Mouse (Mus musculus) gastrocnemius, adult 18-20 months (tissue): ENCODE measurements around the gene Btnl4. TPM values are rescaled to one million over a fixed set of nuclear protein-coding genes. Genes with fewer than 3 reads are reported as not detected.

Source experiments
- DNase-seq: peaks from one replicate; pipeline ENCODE4 v3.0.0; 2021; ENCODE audit warnings: low spot score
- total RNA-seq, 2 experiments: library from RNA; stranded (reverse); gene quantifications; 2 replicates each; pipeline ENCODE4 v1.2.3; 2021

Btnl4 gene
- total RNA-seq, 2 experiments from 2014 or later: not detected

GRCm38 (mm10) chr17:34437606-34438005 is 39.5 kb downstream of the Btnl4 start:
- no peak for DNase-seq

DNA sequence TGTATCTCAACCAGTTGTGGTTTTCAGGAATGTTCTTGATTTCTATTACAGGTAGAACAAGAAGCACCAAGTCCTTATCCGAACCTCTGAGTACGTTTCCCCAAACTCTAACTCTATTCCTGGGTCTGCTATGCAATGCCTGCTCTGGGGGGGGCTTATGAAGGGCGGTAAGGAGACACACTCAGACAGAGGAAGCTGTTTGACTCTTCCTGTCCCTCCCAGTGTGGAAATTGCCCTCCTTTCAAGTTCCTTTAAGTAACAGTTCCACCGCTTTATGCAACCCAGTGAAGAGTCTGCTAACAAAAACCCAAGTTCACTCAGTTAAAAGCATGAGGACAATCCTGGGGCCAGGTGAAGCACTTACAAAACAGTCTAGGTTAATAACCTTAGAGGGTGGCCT is 40.0 kb downstream of the Btnl4 start:
- DNase-seq: no peak

GRCm38 (mm10) chr17:34427597-34427996 is 49.5 kb downstream of the Btnl4 start:
- DNase-seq: no peak

DNA sequence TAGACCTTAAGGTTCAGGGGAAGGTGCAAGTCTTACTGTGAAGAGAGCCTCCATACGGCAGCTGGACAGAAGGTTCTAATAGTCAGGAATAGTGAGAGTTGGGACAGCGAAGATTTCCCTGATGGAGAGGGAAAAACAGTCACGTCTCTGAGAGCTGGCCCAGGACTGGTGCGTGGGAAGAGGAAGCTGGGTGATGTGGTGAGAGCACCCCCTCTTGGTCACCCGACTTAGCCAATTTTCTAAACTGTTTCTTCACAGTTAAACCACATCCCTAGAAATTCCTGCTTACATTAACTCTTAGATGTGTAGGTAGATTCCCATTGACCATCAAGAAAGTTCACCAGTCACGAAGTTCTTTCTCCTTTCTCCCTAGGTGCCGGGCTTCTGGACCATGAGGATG is 57.1 kb downstream of the Btnl4 start:
- DNase-seq: no peak

Other genes with a start within 250 kb of the Btnl4 start
- under 1 TPM; 0.14 to 0.33 TPM for gene H2-Ob, start 238.4 kb downstream of the Btnl4 start, total RNA-seq
- 1 to 10 TPM; 3.0 to 4.8 TPM for gene H2-Ab1, start 219.6 kb downstream of the Btnl4 start, total RNA-seq
- 1 to 10 TPM; 3.7 to 5.9 TPM for gene H2-Aa, start 189.5 kb downstream of the Btnl4 start, total RNA-seq
- gene H2-Eb1, start 171.5 kb downstream of the Btnl4 start, total RNA-seq: 1 to 10 TPM; 3.9 to 5.6 TPM
- gene H2-Eb2, start 151.7 kb downstream of the Btnl4 start, total RNA-seq: not detected
- gene Btnl2, start 122.5 kb downstream of the Btnl4 start, total RNA-seq: under 1 TPM; 0.14 to 0.33 TPM
- gene Btnl1, start 100.2 kb downstream of the Btnl4 start, total RNA-seq: not detected
- gene BC051142, start 78.5 kb downstream of the Btnl4 start, total RNA-seq: not detected
- gene Btnl6, start 40.0 kb upstream of the Btnl4 start, total RNA-seq: not detected
- gene Notch4, start 87.0 kb upstream of the Btnl4 start, total RNA-seq: 1 to 10 TPM; 8.0 to 8.9 TPM
- gene Gpsm3, start 112.5 kb upstream of the Btnl4 start, total RNA-seq: 1 to 10 TPM; 1.2 to 1.5 TPM
- gene Pbx2, start 113.9 kb upstream of the Btnl4 start, total RNA-seq: 10 to 100 TPM; 12.0 to 12.2 TPM
- gene Ager, start 120.5 kb upstream of the Btnl4 start, total RNA-seq: not detected
- gene Rnf5, start 126.4 kb upstream of the Btnl4 start, total RNA-seq: 10 to 100 TPM; 22.0 to 22.1 TPM
- gene Agpat1, start 126.9 kb upstream of the Btnl4 start, total RNA-seq: 10 to 100 TPM; 81.6 to 87.7 TPM
- 1 to 10 TPM; 1.6 to 3.3 TPM for gene Egfl8, start 138.7 kb upstream of the Btnl4 start, total RNA-seq
- 10 to 100 TPM; 36.0 to 38.3 TPM for gene Ppt2, start 151.2 kb upstream of the Btnl4 start, total RNA-seq
- under 1 TPM; 0.30 to 0.38 TPM for gene Prrt1, start 152.2 kb upstream of the Btnl4 start, total RNA-seq
- 1 to 10 TPM; 5.7 to 6.0 TPM for gene Fkbpl, start 167.4 kb upstream of the Btnl4 start, total RNA-seq
- gene Atf6b, start 169.8 kb upstream of the Btnl4 start, total RNA-seq: 1 to 10 TPM; 5.9 to 7.9 TPM
- 10 to 100 TPM; 28.3 to 32.8 TPM for gene Tnxb, start 193.2 kb upstream of the Btnl4 start, total RNA-seq